Mouse (Mus musculus): ENCODE measurements around the gene Pde4b. TPM values are rescaled to one million over a fixed set of nuclear protein-coding genes. Genes with fewer than 3 reads are reported as not detected.

The Pde4b gene
- polyA plus RNA-seq, 1 experiment from 2014 or later: 15.6 TPM

DNA sequence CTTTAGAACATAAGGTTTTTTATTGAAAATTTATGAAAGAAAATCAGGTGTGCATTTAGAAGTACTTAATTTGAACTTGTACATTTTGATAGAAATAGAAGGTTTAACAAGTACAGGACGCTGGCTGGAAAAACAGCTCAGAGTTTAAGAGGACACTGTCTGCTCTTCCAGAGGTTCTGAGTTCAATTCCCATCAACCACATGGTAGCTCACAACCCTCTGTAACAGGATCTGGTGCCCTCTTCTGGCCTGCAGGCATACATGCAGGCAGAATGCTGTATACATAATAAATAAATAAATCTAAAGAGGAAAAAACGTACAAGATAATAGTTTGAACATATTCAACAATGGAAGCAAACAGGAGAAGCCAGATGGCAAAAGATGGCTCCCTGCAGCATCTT is 420.4 kb downstream of the Pde4b start:
- H3K4me3 ChIP-seq: no peak overlapping the region
- 90% methylated on average over 2 of the region's 2 CpGs for WGBS
- H3K27me3 ChIP-seq (replicated peaks): no peaks in the 10 kb centered on the region
- H3K36me3 ChIP-seq: no peaks in the 10 kb centered on the region
- no peaks in the 10 kb centered on the region for H3K9me3 ChIP-seq
- H3K4me2 ChIP-seq (replicated peaks): no peak overlapping the region
- peaks cover 8% of the 10 kb centered on the region for H3K4me1 ChIP-seq
- H3K9ac ChIP-seq: no peak overlapping the region
- H3K27ac ChIP-seq: no peak overlapping the region
- no peak for ATAC-seq (ENCODE audit: low FRiP score, low read depth)

DNA sequence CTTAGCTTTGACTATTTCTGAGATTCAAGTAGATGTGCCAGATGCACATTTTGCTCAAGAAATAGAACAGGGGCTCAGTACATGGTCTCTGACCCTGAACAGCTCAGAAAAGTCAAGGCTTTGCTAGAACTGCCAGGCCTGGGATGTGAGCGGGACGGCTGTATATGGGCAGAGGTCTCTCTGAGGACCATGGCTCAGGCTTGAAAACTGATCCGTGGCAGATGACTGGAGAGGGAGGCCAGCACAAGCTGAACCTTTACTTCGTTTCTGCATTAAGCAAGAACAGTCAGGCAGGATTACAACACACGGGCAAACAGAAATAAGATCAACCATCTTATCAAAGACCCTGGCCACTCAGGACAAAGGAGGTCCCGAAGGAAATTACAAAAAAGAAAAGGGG is 422.7 kb downstream of the Pde4b start:
- H3K4me3 ChIP-seq: no peak overlapping the region
- no peaks in the 10 kb centered on the region for H3K36me3 ChIP-seq
- no peak overlapping the region for H3K4me2 ChIP-seq (replicated peaks)
- no peak for ATAC-seq (ENCODE audit: low FRiP score, low read depth)
- WGBS: 81% methylated on average over 6 of the region's 6 CpGs
- no peaks in the 10 kb centered on the region for H3K27me3 ChIP-seq (replicated peaks)
- H3K27ac ChIP-seq: no peak overlapping the region
- H3K9ac ChIP-seq: no peak overlapping the region
- H3K9me3 ChIP-seq: no peaks in the 10 kb centered on the region
- peaks cover 8% of the 10 kb centered on the region for H3K4me1 ChIP-seq

DNA sequence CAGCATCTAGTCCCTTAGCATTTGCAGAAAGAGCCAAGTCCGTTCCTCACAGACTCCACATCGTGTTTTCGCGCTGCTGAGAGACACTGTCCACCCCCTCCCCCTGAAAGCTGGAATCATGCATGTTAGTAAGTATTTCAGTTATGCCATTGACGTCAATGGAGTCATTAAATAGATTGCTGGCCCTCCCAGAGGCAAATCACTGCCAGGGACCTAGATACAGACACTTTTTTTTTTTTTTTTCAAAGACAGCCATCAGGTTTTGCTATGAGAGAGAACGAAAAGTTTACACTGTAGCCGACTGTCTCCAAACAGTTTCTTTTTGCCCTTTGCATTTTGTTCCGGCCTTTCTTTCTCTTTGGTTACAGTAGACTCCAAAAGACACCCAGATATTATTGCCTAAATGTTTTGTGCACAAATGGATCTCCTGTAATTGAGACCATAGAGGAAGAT is 423.6 kb downstream of the Pde4b start:
- no peaks in the 10 kb centered on the region for H3K9me3 ChIP-seq
- H3K4me1 ChIP-seq: peaks cover 8% of the 10 kb centered on the region
- no peaks in the 10 kb centered on the region for H3K27me3 ChIP-seq (replicated peaks)
- H3K9ac ChIP-seq: no peak overlapping the region
- no peak for ATAC-seq (ENCODE audit: low FRiP score, low read depth)
- H3K27ac ChIP-seq: no peak overlapping the region
- no peak overlapping the region for H3K4me3 ChIP-seq
- H3K4me2 ChIP-seq (replicated peaks): peak overlapping the region; percentile 42
- 37% methylated on average over 8 of the region's 8 CpGs for WGBS
- no peaks in the 10 kb centered on the region for H3K36me3 ChIP-seq

DNA sequence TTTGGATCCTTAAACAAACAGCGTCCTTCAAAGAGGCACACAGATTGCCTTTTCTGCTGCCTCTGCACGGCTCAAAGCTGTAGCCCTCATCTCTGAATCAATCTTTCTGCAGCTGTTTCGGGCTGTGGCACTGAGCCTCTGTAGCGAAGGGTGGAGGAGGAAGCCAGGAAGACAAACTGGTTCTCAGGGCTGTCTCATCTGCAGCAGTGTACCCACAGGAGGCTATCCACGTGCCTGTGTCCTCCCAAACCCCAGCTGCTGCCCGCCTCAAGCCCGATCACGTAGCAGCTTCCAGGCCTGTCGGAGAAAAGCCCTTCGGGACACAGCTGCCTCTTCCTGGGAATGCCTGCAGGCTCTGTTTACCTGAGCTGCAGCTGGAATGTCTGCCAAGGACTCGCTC is 424.2 kb downstream of the Pde4b start:
- 0 out of 2 replicates have a peak overlapping the region, but pooled peaks have one; percentile 10 for H3K27ac ChIP-seq
- H3K4me3 ChIP-seq: no peak overlapping the region
- 0 out of 2 replicates have a peak overlapping the region, but pooled peaks have one; percentile 22 for H3K9ac ChIP-seq
- no peaks in the 10 kb centered on the region for H3K27me3 ChIP-seq (replicated peaks)
- ATAC-seq (ENCODE audit: low FRiP score, low read depth): peak; percentile 50; the same call in 1 of the 2 replicates
- no peaks in the 10 kb centered on the region for H3K36me3 ChIP-seq
- peak overlapping the region; percentile 42 for H3K4me2 ChIP-seq (replicated peaks)
- no peaks in the 10 kb centered on the region for H3K9me3 ChIP-seq
- H3K4me1 ChIP-seq: peaks cover 8% of the 10 kb centered on the region
- 27% methylated on average over 11 of the region's 11 CpGs for WGBS

DNA sequence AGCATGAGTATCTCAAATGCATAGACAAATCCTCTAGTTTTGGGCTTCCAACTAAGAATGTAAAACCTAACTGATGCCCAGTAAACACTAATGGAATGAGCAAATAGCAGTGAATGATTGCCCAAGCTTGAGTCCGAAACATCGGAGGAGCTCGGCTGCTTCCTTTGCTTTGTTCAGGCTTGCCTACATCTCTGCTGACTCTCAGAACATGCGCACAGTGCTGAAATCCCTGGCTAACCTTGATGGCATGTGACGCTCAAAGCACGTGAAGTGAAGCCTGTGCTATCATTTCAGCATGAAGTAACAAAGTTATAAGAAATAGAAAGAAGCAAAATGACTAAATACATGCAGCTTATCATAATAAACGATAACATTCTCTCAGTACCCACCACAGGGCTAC is 425.6 kb downstream of the Pde4b start:
- no peak for ATAC-seq (ENCODE audit: low FRiP score, low read depth)
- Histone ChIP-seq H3K4me1 (peaks cover 8% of the 10 kb centered on the region), H3K4me2 (replicated peaks) (no peak overlapping the region), H3K27ac (no peak overlapping the region), H3K4me3 (no peak overlapping the region), H3K27me3 (replicated peaks) (no peaks in the 10 kb centered on the region), H3K36me3 (no peaks in the 10 kb centered on the region), H3K9me3 (no peaks in the 10 kb centered on the region), H3K9ac (no peak overlapping the region)
- 86% methylated on average over 7 of the region's 7 CpGs for WGBS

DNA sequence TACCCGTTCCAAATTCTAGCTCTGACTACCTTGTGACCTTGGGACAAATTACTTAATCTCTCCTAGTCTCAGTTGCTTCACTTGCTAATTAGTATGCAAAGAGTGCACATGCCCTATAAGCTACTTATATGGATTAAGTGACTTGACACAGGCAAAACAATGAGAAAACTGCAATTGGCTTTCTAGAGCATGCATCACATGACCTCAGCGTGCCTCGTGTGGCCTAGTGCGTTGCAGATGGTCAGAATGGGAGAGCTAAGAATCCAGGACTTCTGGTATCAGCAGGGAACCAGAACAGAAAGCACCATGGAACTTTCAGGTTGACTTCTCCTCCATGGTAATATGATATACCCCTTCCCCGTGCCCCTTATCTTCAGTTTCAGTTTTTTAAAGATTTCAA is 426.2 kb downstream of the Pde4b start:
- Histone ChIP-seq H3K4me2 (replicated peaks) (no peak overlapping the region), H3K9me3 (no peaks in the 10 kb centered on the region), H3K27ac (no peak overlapping the region), H3K36me3 (no peaks in the 10 kb centered on the region), H3K4me1 (peaks cover 8% of the 10 kb centered on the region), H3K9ac (no peak overlapping the region), H3K27me3 (replicated peaks) (no peaks in the 10 kb centered on the region), H3K4me3 (no peak overlapping the region)
- ATAC-seq (ENCODE audit: low FRiP score, low read depth): no peak
- 74% methylated on average over 5 of the region's 5 CpGs for WGBS

DNA sequence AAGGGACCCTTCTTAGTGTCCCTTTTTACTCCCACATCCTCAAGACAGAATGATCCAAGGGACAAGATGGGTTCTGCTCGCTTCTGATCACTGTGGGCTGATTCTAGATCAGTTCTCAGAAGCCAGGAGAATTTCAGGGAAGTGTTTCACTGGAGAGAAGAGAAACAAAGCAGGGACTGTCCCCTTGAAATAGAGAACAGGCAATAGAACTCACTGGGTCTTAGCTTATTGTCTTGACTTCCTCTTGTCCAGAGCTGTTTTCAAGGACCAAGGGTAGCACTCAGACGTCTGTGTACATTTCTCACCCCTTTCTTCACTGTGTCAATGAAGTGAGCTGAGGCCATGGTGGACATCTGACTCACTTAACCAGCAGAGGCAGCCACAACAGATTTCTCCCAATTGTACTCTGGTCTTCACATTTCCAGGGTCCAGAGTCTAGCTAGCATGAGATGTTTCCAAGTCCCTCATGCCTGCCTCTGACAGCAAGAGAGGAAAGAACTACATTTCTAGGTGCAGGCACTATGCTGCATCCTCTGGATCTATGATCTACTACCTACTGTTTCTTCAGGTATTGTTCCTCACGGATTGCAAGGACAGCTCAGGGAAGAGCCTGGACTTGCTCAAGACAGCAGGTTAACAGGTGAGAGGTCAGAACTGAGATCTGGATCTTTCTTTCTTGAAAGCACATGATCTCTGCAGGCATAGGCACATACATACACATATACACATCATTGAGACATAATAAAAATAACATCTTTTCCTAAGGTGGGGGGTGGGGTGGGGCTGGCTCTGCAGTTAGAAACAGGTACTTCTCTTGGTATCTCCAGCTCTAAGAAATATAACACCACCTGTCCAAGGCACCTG is 427.9 kb downstream of the Pde4b start:
- Histone ChIP-seq H3K36me3 (no peaks in the 10 kb centered on the region), H3K4me1 (peaks cover 8% of the 10 kb centered on the region), H3K27me3 (replicated peaks) (no peaks in the 10 kb centered on the region), H3K4me3 (no peak overlapping the region), H3K9ac (no peak overlapping the region), H3K27ac (no peak overlapping the region), H3K9me3 (no peaks in the 10 kb centered on the region), H3K4me2 (replicated peaks) (no peak overlapping the region)
- no peak for ATAC-seq (ENCODE audit: low FRiP score, low read depth)
- WGBS: 56% methylated on average over 3 of the region's 3 CpGs

DNA sequence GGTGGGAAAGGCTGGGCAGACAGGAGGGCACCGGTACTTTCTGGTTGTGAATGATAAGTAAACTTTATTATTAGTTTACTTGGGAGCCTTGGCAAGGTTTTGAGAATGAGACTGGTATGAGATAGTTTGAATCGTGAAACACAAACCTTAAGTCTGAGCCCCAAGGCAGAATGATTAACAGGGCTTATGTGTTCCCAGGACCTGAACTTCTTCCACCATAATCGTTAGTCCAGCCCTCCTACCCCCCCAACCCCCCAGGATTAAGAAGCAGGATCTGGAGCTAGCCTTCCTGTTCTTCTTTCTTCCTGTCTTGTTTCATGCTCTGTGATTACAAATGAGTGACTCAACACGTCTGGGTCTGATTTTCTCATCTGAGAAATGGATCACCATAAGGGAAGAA is 429.1 kb downstream of the Pde4b start:
- no peaks in the 10 kb centered on the region for H3K9me3 ChIP-seq
- no peak overlapping the region for H3K4me3 ChIP-seq
- no peaks in the 10 kb centered on the region for H3K36me3 ChIP-seq
- no peak overlapping the region for H3K27ac ChIP-seq
- H3K9ac ChIP-seq: no peak overlapping the region
- peaks cover 5% of the 10 kb centered on the region for H3K4me1 ChIP-seq
- no peak for ATAC-seq (ENCODE audit: low FRiP score, low read depth)
- no peak overlapping the region for H3K4me2 ChIP-seq (replicated peaks)
- H3K27me3 ChIP-seq (replicated peaks): no peaks in the 10 kb centered on the region
- 74% methylated on average over 4 of the region's 4 CpGs for WGBS

DNA sequence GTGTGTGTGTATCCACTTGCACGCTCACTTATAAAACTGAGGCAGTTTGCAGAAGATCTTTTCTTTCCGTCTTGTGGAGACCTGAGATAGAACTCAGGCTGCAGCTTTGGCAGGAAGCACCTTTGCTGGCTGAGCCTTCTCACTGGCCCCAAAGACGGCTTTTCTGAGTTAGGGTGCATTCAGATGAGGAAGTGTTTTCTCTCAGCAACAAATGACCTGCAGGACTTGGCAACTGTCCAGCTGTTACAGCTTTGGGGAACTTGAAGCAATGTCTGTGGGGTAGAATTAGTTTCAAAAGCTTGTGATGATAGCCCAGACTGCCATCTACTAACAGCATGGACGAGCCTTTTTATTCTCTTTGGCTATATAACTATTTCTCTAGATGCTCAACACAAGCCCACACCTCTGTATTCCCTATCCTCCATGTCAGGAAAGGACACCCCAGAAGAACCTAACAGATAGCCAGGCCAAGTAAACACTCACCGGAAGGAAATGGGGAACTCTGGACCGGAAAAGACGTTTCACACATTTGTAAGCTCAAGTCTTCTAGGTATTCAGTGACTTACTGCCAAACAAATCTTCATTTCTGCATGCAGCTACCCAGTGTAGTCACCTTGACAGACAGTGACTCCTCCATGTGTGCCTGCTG is 429.8 kb downstream of the Pde4b start:
- Histone ChIP-seq H3K36me3 (no peaks in the 10 kb centered on the region), H3K9me3 (no peaks in the 10 kb centered on the region), H3K27ac (no peak overlapping the region), H3K27me3 (replicated peaks) (no peaks in the 10 kb centered on the region), H3K9ac (no peak overlapping the region), H3K4me1 (no peaks in the 10 kb centered on the region), H3K4me2 (replicated peaks) (no peak overlapping the region), H3K4me3 (no peak overlapping the region)
- no peak for ATAC-seq (ENCODE audit: low FRiP score, low read depth)
- 78% methylated on average over 7 of the region's 7 CpGs for WGBS

DNA sequence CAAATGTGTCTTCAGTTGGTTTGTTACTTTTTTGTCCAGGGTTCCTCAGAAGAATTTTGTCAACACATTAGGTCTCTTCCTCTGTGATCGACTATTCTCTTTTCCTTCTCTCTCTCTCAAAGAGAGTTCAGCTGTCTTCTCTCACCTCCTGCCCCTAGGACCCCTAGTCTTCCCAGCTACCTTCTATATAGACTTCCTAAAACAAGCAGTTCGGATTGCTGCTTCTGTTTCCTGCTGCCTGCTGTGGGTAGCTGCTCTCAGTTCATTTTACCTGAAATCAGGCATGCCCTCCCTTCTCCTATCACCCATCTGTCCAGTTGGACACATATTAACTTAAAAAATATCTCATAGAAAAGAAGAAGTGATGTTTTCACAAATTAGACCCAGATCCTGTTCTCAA is 430.3 kb downstream of the Pde4b start:
- Histone ChIP-seq H3K36me3 (no peaks in the 10 kb centered on the region), H3K27me3 (replicated peaks) (no peaks in the 10 kb centered on the region), H3K4me3 (no peak overlapping the region), H3K4me1 (no peaks in the 10 kb centered on the region), H3K4me2 (replicated peaks) (no peak overlapping the region), H3K27ac (no peak overlapping the region), H3K9me3 (no peaks in the 10 kb centered on the region), H3K9ac (no peak overlapping the region)
- ATAC-seq (ENCODE audit: low FRiP score, low read depth): no peak
- WGBS: 76% methylated on average over 2 of the region's 2 CpGs

DNA sequence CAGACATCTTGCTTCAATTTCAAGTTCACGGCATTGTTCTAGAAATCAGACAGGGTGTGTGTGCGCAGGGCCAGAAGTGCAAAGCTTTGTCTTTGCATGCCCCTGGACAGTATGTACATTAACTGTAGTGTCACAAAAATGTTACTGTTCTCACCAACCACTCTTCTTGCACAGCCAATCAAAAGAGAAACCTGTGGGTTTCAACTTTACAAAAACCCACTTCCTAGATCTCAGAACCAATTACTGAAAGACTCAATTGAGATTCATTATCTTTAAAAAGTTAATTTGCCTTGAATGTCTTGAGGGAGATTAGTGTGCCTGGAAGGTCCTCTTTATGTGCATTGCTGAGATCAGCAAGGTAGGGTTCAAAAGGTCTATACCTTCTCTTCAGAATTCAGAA is 431.0 kb downstream of the Pde4b start:
- Histone ChIP-seq H3K9me3 (no peaks in the 10 kb centered on the region), H3K4me3 (no peak overlapping the region), H3K4me1 (no peaks in the 10 kb centered on the region), H3K9ac (no peak overlapping the region), H3K27ac (no peak overlapping the region), H3K27me3 (replicated peaks) (no peaks in the 10 kb centered on the region), H3K36me3 (no peaks in the 10 kb centered on the region), H3K4me2 (replicated peaks) (no peak overlapping the region)
- no peak for ATAC-seq (ENCODE audit: low FRiP score, low read depth)
- 96% methylated on average over 2 of the region's 2 CpGs for WGBS

DNA sequence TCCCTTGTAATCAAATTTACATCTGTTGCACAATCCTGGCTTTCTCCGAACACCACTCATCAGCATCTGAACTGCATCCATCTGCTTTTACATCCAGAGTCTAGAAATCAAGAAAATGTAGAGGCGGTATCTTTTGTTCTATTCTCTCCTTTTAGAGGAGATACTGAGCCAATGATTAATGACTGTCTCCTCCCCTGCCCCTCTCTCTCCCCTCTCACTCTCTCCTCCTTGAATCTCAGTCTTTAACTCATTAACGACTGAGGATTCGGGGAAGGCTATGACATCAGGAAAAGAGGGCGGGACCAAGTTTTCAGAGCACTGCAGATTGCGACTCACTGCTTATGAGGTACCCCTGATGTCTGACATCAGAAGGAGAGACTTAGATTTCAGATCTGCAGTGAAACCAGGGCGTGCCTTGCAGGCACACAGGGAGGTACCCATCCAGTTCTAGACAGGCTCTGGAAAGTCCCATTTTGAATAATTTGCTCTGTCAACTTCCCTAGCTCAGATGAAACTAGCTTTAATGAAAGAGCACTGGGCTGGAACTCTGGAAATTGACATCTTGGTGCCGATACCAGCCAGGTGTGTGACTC is 433.4 kb downstream of the Pde4b start:
- no peak overlapping the region for H3K4me3 ChIP-seq
- no peaks in the 10 kb centered on the region for H3K4me1 ChIP-seq
- H3K4me2 ChIP-seq (replicated peaks): no peak overlapping the region
- 63% methylated on average over 8 of the region's 8 CpGs for WGBS
- no peaks in the 10 kb centered on the region for H3K9me3 ChIP-seq
- ATAC-seq (ENCODE audit: low FRiP score, low read depth): no peak
- no peak overlapping the region for H3K27ac ChIP-seq
- H3K27me3 ChIP-seq (replicated peaks): no peaks in the 10 kb centered on the region
- no peaks in the 10 kb centered on the region for H3K36me3 ChIP-seq
- no peak overlapping the region for H3K9ac ChIP-seq
